Mouse (Mus musculus) stomach, postnatal 0 days (tissue): ENCODE results near the gene Adamts4. TPM values are rescaled to one million over a fixed set of nuclear protein-coding genes. Genes with fewer than 3 reads are reported as not detected.

Experiments
- ATAC-seq: fragments of 200-750 bp; cut with Nextera tagmentation; 2 replicates; pipeline ENCODE4 v1.8.0; 2017; ENCODE audit not compliant: low FRiP score, low TSS enrichment
- DNase-seq: peaks from one replicate; pipeline ENCODE4 v3.0.0-alpha.2; 2016; ENCODE audit warnings: low spot score
- H3K27ac ChIP-seq: fragments of 300-500 bp; sonication (generic); replicated peaks from 2 replicates; pipeline ENCODE4 v1.5.1; 2014; ENCODE audit warnings: mild to moderate bottlenecking, control low read depth
- H3K27me3 ChIP-seq: fragments of 300-500 bp; sonication (generic); 2 replicates; pipeline ENCODE4 v1.6.1; 2014; ENCODE audit warnings: low read length; ENCODE audit not compliant: control insufficient read depth, insufficient read depth
- H3K36me3 ChIP-seq: fragments of 300-500 bp; sonication (generic); 2 replicates; pipeline ENCODE4 v1.6.1; 2014; ENCODE audit warnings: low read length, mixed read lengths; ENCODE audit not compliant: control insufficient read depth, insufficient read depth
- H3K4me1 ChIP-seq: fragments of 300-500 bp; sonication (generic); replicated peaks from 2 replicates; pipeline ENCODE4 v1.6.1; 2014; ENCODE audit warnings: antibody characterized with exemption; ENCODE audit not compliant: control insufficient read depth, insufficient read depth
- H3K4me2 ChIP-seq: fragments of 300-500 bp; sonication (generic); replicated peaks from 2 replicates; pipeline ENCODE4 v1.6.1; 2014; ENCODE audit warnings: low read depth, mild to moderate bottlenecking, control low read depth, moderate library complexity
- H3K4me3 ChIP-seq: fragments of 300-500 bp; sonication (generic); 2 replicates; pipeline ENCODE4 v1.5.1; 2014; ENCODE audit warnings: low read depth, low read length, control low read depth
- H3K9ac ChIP-seq: fragments of 300-500 bp; sonication (generic); 2 replicates; pipeline ENCODE4 v1.6.1; 2014; ENCODE audit warnings: mild to moderate bottlenecking, low read length, control low read depth, mixed read lengths
- H3K9me3 ChIP-seq: fragments of 300-500 bp; sonication (generic); 2 replicates; pipeline ENCODE4 v1.6.1; 2016; ENCODE audit warnings: low read length; ENCODE audit not compliant: control insufficient read depth
- CTCF ChIP-seq: IDR thresholded peaks from 2 replicates; pipeline ENCODE4 v1.5.1; 2016; ENCODE audit warnings: antibody characterized with exemption, low read depth, mild to moderate bottlenecking, moderate library complexity
- EP300 ChIP-seq: optimal IDR thresholded peaks from 2 replicates; pipeline ENCODE3; 2016; ENCODE audit warnings: antibody characterized with exemption
- WGBS: fragments of 180-500 bp; shearing (Covaris S2); extraction: QIAGEN DNeasy Blood & Tissue Kit; methylation state at CpG from one replicate; pipeline ENCODE4 v1.1.7; 2014; 5-methylcytosine and 5-hydroxymethylcytosine counted together
- polyA plus RNA-seq: library from polyadenylated mRNA; unstranded; fragments of >200 nt; fragmentation: Nextera tagmentation; extraction: Ambion mirVana; gene quantifications from 2 replicates; pipeline ENCODE4 v1.2.1, GENCODE M21; 2015

Gene Adamts4
- polyA plus RNA-seq, 1 experiment from 2014 or later, result 3.9 TPM

DNA sequence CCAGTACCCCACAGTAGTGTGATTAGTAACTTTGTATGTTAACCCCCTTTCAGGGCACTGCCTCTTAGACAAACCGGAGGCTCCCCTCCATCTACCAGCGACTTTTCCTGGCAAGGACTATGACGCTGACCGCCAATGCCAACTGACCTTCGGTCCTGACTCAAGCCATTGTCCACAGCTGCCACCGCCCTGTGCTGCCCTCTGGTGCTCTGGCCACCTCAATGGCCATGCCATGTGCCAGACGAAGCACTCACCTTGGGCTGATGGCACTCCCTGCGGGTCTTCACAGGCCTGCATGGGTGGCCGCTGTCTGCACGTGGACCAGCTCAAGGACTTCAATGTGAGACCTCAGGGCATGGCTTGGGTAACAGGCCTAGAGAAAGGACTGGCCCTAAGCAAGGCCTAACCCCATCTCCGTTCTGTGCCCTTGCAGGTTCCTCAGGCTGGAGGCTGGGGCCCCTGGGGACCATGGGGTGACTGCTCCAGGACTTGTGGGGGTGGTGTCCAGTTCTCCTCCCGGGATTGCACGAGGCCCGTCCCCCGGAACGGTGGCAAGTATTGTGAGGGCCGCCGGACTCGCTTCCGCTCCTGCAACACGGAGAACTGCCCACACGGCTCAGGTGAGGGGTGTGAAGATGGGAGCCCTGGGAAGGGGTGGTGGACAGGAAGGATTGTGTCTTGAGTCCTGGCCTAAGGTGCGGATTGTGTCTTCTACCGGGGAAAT, 6.0 kb downstream of the Adamts4 start:
- Histone ChIP-seq H3K9me3 (no peaks in the 10 kb centered on the region), H3K4me1 (no peaks in the 10 kb centered on the region; the same call in 1 of the 2 replicates), H3K9ac (no peak overlapping the region), H3K36me3 (0 out of 2 replicates have a peak, but pooled peaks cover 3% of the 10 kb centered on the region), H3K4me2 (no peak overlapping the region), H3K4me3 (no peak overlapping the region), H3K27ac (no peak overlapping the region), H3K27me3 (no peaks in the 10 kb centered on the region)
- TF ChIP-seq CTCF, result peak; percentile 30; the same call in 1 of the 2 replicates
- TF ChIP-seq EP300, result no peak
- ATAC-seq (no peak), DNase-seq (no peak)
- 90% methylated on average over 24 of the region's 24 CpGs for WGBS

DNA sequence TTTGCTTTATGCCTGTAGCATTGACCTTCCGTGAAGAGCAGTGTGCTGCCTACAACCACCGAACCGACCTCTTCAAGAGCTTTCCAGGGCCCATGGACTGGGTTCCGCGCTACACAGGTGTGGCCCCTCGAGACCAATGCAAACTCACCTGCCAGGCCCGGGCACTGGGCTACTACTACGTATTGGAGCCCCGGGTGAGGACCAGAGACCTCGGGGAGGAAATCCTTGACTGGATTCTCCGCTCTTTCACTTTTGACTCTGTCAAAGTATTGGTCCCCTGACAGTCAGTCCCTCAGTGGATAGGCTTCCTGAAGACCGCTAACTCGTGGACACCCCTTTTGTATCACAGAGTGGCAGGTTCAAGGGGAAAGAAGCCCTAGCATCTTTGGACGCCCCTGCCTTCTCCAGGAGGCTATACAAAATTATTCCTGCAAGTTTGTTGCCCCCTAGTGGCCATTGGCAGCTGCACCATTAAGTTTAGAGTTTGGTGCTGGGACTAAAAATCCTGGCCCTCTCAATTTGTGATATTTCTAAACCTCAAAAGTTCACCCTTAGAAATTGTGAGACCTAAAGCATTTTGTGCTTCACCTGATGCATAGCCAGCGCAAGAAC, 6.8 kb downstream of the Adamts4 start:
- WGBS, result 66% methylated on average over 15 of the region's 15 CpGs
- no peak overlapping the region for H3K27ac ChIP-seq
- TF ChIP-seq CTCF (peak; percentile 86), EP300 (no peak)
- H3K4me1 ChIP-seq, result no peaks in the 10 kb centered on the region; the same call in 1 of the 2 replicates
- H3K4me3 ChIP-seq, result no peak overlapping the region
- H3K36me3 ChIP-seq, result 0 out of 2 replicates have a peak, but pooled peaks cover 3% of the 10 kb centered on the region
- no peak; the same call in 1 of the 2 replicates for ATAC-seq
- DNase-seq, result peak; percentile 58
- no peak overlapping the region for H3K4me2 ChIP-seq
- no peaks in the 10 kb centered on the region for H3K27me3 ChIP-seq
- H3K9ac ChIP-seq, result no peak overlapping the region
- no peaks in the 10 kb centered on the region for H3K9me3 ChIP-seq

DNA sequence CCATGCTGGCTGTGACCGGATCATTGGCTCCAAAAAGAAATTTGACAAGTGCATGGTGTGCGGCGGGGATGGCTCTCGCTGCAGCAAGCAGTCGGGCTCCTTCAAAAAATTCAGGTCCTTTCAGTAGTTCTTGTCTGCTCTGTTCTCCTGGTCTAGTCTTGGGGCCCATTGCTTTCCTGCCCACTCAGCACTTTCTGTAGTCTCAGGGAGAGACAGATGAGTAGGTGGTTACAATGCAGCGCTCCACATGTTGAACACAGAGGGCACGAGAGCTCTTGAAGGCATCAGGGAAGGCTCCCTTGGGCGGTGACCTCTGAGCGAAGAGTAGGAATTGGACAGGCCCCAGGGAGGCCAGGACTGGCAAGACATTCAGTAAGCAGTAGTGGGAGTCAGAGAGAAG, 7.6 kb downstream of the Adamts4 start:
- Histone ChIP-seq H3K9me3 (no peaks in the 10 kb centered on the region), H3K4me1 (0 out of 2 replicates have a peak, but pooled peaks cover 3% of the 10 kb centered on the region), H3K27ac (no peak overlapping the region), H3K27me3 (no peaks in the 10 kb centered on the region), H3K4me3 (no peak overlapping the region), H3K36me3 (0 out of 2 replicates have a peak, but pooled peaks cover 3% of the 10 kb centered on the region), H3K4me2 (no peak overlapping the region), H3K9ac (no peak overlapping the region)
- TF ChIP-seq CTCF, result no peak
- no peak for TF ChIP-seq EP300
- DNase-seq (no peak), ATAC-seq (no peak)
- WGBS, result 81% methylated on average over 9 of the region's 9 CpGs

DNA sequence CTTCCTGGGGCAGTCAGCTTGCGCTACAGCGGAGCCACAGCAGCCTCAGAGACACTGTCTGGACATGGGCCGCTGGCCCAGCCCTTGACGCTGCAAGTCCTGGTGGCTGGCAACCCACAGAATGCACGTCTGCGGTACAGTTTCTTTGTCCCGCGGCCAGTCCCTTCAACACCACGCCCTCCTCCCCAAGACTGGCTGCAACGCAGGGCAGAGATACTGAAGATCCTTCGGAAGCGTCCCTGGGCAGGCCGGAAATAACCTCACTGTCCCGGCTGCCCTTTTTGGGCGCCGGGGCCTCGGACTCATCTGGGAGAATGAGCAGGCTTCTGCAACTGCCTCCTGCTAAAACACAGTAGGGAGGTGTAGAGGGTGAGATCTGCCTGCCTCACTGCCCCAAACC, 8.7 kb downstream of the Adamts4 start:
- WGBS, result 67% methylated on average over 17 of the region's 17 CpGs
- no peaks in the 10 kb centered on the region for H3K9me3 ChIP-seq
- H3K27me3 ChIP-seq, result no peaks in the 10 kb centered on the region
- H3K4me1 ChIP-seq, result 0 out of 2 replicates have a peak, but pooled peaks cover 3% of the 10 kb centered on the region
- DNase-seq (no peak), ATAC-seq (no peak)
- H3K9ac ChIP-seq, result no peak overlapping the region
- H3K4me2 ChIP-seq, result no peak overlapping the region
- TF ChIP-seq CTCF (no peak), EP300 (no peak)
- no peak overlapping the region for H3K4me3 ChIP-seq
- H3K36me3 ChIP-seq, result 0 out of 2 replicates have a peak, but pooled peaks cover 3% of the 10 kb centered on the region
- no peak overlapping the region for H3K27ac ChIP-seq

DNA sequence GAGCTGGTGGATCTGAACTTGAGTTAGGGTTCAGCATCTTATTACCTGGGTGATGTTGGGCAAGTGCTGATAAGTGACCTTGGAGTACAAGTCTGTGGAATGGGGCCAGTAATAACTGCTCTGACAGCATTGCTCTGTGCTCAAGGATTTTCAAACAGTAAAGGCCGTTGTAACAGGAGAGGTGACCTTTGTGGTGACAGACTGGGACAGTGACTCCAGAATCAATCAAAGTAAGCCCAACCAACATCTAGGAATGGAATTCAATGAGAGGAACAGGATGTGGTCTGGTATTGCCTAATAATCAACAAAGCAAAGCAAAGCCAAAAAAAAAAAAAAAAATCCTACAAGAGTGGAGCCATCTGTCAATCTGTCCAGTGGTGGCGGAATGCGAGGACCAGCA, 10.1 kb downstream of the Adamts4 start:
- no peak overlapping the region for H3K4me3 ChIP-seq
- DNase-seq (no peak), ATAC-seq (no peak)
- H3K36me3 ChIP-seq, result no peaks in the 10 kb centered on the region
- H3K9ac ChIP-seq, result no peak overlapping the region
- 0 out of 2 replicates have a peak, but pooled peaks cover 3% of the 10 kb centered on the region for H3K4me1 ChIP-seq
- no peaks in the 10 kb centered on the region for H3K27me3 ChIP-seq
- 0 out of 2 replicates have a peak overlapping the region, but pooled peaks have one; percentile 18 for H3K27ac ChIP-seq
- no peak overlapping the region for H3K4me2 ChIP-seq
- no peaks in the 10 kb centered on the region for H3K9me3 ChIP-seq
- no peak for TF ChIP-seq CTCF
- TF ChIP-seq EP300, result no peak
- 59% methylated on average over 3 of the region's 3 CpGs for WGBS
